Mouse (Mus musculus): ENCODE results near the gene Wbp1. TPM values are rescaled to one million over a fixed set of nuclear protein-coding genes. Genes with fewer than 3 reads are reported as not detected.

The Wbp1 gene
- total and polyA plus RNA-seq, 3 experiments, result 42.4 to 72.8 TPM; not detected in 1

DNA sequence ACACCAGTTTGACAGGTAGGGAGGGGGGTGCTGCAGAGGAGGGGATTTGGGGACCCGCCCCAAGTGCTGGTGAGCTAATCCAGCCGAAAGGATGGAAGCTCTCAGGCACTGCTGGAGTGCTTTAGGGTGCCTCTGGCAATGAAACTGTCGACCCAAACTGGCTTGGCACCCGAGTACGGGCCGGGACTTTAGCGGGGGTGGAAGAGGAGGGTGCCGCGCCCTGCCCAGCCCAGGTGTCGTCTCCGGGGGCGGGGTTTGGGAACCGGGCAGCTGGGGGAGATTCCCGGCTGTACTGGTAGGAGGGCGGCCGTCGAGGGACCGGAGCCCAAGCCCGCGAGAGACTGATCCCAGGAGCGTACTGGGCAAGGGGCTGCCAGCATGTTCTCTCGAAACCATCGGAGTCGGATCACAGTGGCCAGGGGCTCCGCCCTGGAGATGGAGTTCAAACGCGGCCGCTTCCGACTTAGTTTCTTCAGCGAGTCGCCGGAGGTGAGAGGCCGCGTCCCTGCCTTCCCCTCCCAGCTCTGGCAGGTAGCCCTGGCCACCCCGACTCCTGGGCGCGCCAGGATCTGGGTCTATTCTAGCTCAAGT is 14.3 kb upstream of the Wbp1 start:
- H3K4me1 ChIP-seq (ENCODE audit: control insufficient read depth in 1 of 2, insufficient read depth in 2 of 2, low read length in 2 of 2), result peaks cover 0 to 18% of the 10 kb centered on the region in 2 experiments; a peak in 3 of 4 replicates

GRCm38 (mm10) chr6:83134951-83135513 is 13.7 kb upstream of the Wbp1 start, which contains the start of gene Rtkn:
Gene Rtkn (plus strand): TSS chr6:83135463.
- H3K27me3 ChIP-seq (ENCODE audit: control insufficient read depth in 1 of 2, insufficient read depth in 2 of 2, low read length in 2 of 2), result no peaks in the 10 kb centered on the region
- H3K9ac ChIP-seq (ENCODE audit: control insufficient read depth, low read depth, low read length, poor library complexity, severe bottlenecking), result no peak within 1 kb of the TSS
- peaks cover 6% of the 10 kb centered on the region; the same call in 1 of the 2 replicates for H3K79me2 ChIP-seq (ENCODE audit: control insufficient read depth, insufficient read depth, low read length, poor library complexity)
- TF ChIP-seq ELF1 (IDR thresholded peaks at IDR 0.05; ENCODE audit: low read depth, low read length), result no peak
- TF ChIP-seq POLR2A (IDR thresholded peaks at IDR 0.05; ENCODE audit: control insufficient read depth in 1 of 2, insufficient read depth in 1 of 2, low read depth in 1 of 2, low read length in 2 of 2, poor library complexity in 1 of 2), result no peak
- TF ChIP-seq HCFC1 (IDR thresholded peaks at IDR 0.05; ENCODE audit: low read depth, low read length), result no peak
- no peak for TF ChIP-seq BHLHE40 (IDR thresholded peaks at IDR 0.05; ENCODE audit: borderline replicate concordance, low read depth, low read length)
- TF ChIP-seq MEF2A (IDR thresholded peaks at IDR 0.05; ENCODE audit: extremely low read depth, insufficient replicate concordance, low read depth, low read length, poor library complexity, severe bottlenecking), result no peak
- no peak for TF ChIP-seq TBP (IDR thresholded peaks at IDR 0.05; ENCODE audit: low read depth, low read length)
- TF ChIP-seq ZKSCAN1 (IDR thresholded peaks at IDR 0.05; ENCODE audit: low read depth, low read length), result no peak
- no peak for TF ChIP-seq RAD21 (IDR thresholded peaks at IDR 0.05; ENCODE audit: low read depth, low read length)
- TF ChIP-seq JUND (IDR thresholded peaks at IDR 0.05; ENCODE audit: low read depth, low read length), result no peak
- no peak for TF ChIP-seq RCOR1 (IDR thresholded peaks at IDR 0.05; ENCODE audit: low read depth, low read length)
- no peak for TF ChIP-seq POLR2AphosphoS2 (IDR thresholded peaks at IDR 0.05; ENCODE audit: low read length)
- TF ChIP-seq KAT2A (conservative IDR thresholded peaks at IDR 0.05; ENCODE audit: low read depth, low read length), result no peak
- no peak for TF ChIP-seq EP300 (IDR thresholded peaks at IDR 0.05; ENCODE audit: low read depth in 1 of 2, low read length in 2 of 2)
- TF ChIP-seq CTCF (IDR thresholded peaks at IDR 0.05 in 2 of 3, conservative IDR thresholded peaks at IDR 0.05 in 1 of 3; ENCODE audit: control insufficient read depth in 1 of 3, insufficient read depth in 1 of 3, low read depth in 2 of 3, low read length in 3 of 3, poor library complexity in 1 of 3, severe bottlenecking in 1 of 3), result no peak
- no peak for TF ChIP-seq MXI1 (IDR thresholded peaks at IDR 0.05; ENCODE audit: low read depth, low read length)
- TF ChIP-seq USF1 (IDR thresholded peaks at IDR 0.05; ENCODE audit: low read depth, low read length), result no peak
- TF ChIP-seq NRF1 (IDR thresholded peaks at IDR 0.05; ENCODE audit: insufficient read depth, low read depth, low read length, poor library complexity, severe bottlenecking), result no peak
- no peak for TF ChIP-seq MAZ (IDR thresholded peaks at IDR 0.05; ENCODE audit: low read depth, low read length)
- H3K36me3 ChIP-seq (ENCODE audit: control insufficient read depth in 1 of 2, insufficient read depth in 2 of 2, low read length in 2 of 2), result no peaks in the 10 kb centered on the region; a peak in 1 of 4 replicates
- H3K4me1 ChIP-seq (ENCODE audit: control insufficient read depth in 1 of 2, insufficient read depth in 2 of 2, low read length in 2 of 2), result peaks cover 0 to 18% of the 10 kb centered on the region in 2 experiments; a peak in 3 of 4 replicates
- H3K9me3 ChIP-seq (replicated peaks; ENCODE audit: insufficient read depth, low read length), result no peaks in the 10 kb centered on the region
- DNase-seq (ENCODE audit: low read depth, low spot score), result no peak
- no peak within 1 kb of the TSS for H3K4me3 ChIP-seq (ENCODE audit: control insufficient read depth in 1 of 2, insufficient read depth in 1 of 2, low read depth in 2 of 2, low read length in 2 of 2)
- no peak within 1 kb of the TSS for H3K27ac ChIP-seq (ENCODE audit: control insufficient read depth, low read depth, low read length)

More for the DNA sequence above, 14.3 kb upstream of the Wbp1 start:
- TF ChIP-seq MXI1 (IDR thresholded peaks at IDR 0.05; ENCODE audit: low read depth, low read length) (no peak), ZMIZ1 (IDR thresholded peaks at IDR 0.05; ENCODE audit: low read depth, low read length) (no peak), MAZ (IDR thresholded peaks at IDR 0.05; ENCODE audit: low read depth, low read length) (no peak), HCFC1 (IDR thresholded peaks at IDR 0.05; ENCODE audit: low read depth, low read length) (no peak), USF2 (IDR thresholded peaks at IDR 0.05; ENCODE audit: borderline replicate concordance in 1 of 2, insufficient read depth in 1 of 2, low read depth in 1 of 2, low read length in 2 of 2) (no peak), EP300 (IDR thresholded peaks at IDR 0.05; ENCODE audit: low read depth in 1 of 2, low read length in 2 of 2) (no peak), JUND (IDR thresholded peaks at IDR 0.05; ENCODE audit: low read depth, low read length) (no peak), CHD1 (IDR thresholded peaks at IDR 0.05; ENCODE audit: low read depth, low read length) (no peak), MYB (IDR thresholded peaks at IDR 0.05; ENCODE audit: low read depth, low read length) (no peak), BHLHE40 (IDR thresholded peaks at IDR 0.05; ENCODE audit: borderline replicate concordance, low read depth, low read length) (no peak), RCOR1 (IDR thresholded peaks at IDR 0.05; ENCODE audit: low read depth, low read length) (no peak), UBTF (IDR thresholded peaks at IDR 0.05; ENCODE audit: borderline replicate concordance, insufficient read depth, low read depth, low read length) (no peak)
- Histone ChIP-seq H3K9me3 (replicated peaks; ENCODE audit: insufficient read depth, low read length) (no peaks in the 10 kb centered on the region), H3K27me3 (ENCODE audit: control insufficient read depth in 1 of 2, insufficient read depth in 2 of 2, low read length in 2 of 2) (no peaks in the 10 kb centered on the region), H3K9ac (ENCODE audit: control insufficient read depth, low read depth, low read length, poor library complexity, severe bottlenecking) (no peak overlapping the region), H3K36me3 (ENCODE audit: control insufficient read depth in 1 of 2, insufficient read depth in 2 of 2, low read length in 2 of 2) (no peaks in the 10 kb centered on the region; a peak in 1 of 4 replicates), H3K79me2 (ENCODE audit: control insufficient read depth, insufficient read depth, low read length, poor library complexity) (peaks cover 6% of the 10 kb centered on the region; the same call in 1 of the 2 replicates), H3K4me3 (ENCODE audit: control insufficient read depth in 1 of 2, insufficient read depth in 1 of 2, low read depth in 2 of 2, low read length in 2 of 2) (no peak overlapping the region), H3K27ac (ENCODE audit: control insufficient read depth, low read depth, low read length) (no peak overlapping the region)
- DNase-seq (ENCODE audit: low read depth, low spot score), result no peak

Measured in MEL (cell line).